Mouse (Mus musculus): ENCODE data around the gene Rdh9. TPM values are rescaled to one million over a fixed set of nuclear protein-coding genes. Genes with fewer than 3 reads are reported as not detected.

Rdh9 gene
- under 1 TPM in 1 of 2 experiments, not detected in 1; 0.49 TPM for total RNA-seq (2023)

DNA sequence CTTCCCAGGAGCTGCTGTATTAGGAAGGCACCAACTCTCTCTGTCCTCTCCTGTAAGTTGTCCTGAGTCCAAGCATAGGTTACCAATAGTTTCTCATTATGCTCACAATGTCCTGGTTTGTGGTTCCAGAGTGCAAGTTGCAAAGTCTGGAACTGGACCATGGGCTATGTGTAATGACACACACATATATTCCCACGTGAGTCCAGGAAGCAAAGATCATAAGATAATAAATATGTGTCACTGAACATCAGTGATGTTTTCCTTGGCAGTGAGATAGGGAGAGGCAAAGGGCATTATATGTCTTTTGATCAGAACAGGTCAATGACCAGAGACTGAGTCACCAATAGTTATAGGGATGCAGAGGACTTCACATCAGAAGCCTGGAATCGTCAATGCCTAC lies at the start of gene Rdh9:
Gene Rdh9, plus strand, starts transcription at position 376 of the 400 bp plus-strand sequence.

GRCm38 (mm10) chr10:127739083-127739660 lies 37.0 kb upstream of the Rdh9 start, which contains the start of gene Zbtb39:
Gene Zbtb39 (plus strand): TSS chr10:127739538.

GRCm38 (mm10) chr10:127751548-127751947 lies 24.6 kb upstream of the Rdh9 start, which contains the start of gene Gpr182:
Gene Gpr182 (minus strand): TSS chr10:127751732.

DNA sequence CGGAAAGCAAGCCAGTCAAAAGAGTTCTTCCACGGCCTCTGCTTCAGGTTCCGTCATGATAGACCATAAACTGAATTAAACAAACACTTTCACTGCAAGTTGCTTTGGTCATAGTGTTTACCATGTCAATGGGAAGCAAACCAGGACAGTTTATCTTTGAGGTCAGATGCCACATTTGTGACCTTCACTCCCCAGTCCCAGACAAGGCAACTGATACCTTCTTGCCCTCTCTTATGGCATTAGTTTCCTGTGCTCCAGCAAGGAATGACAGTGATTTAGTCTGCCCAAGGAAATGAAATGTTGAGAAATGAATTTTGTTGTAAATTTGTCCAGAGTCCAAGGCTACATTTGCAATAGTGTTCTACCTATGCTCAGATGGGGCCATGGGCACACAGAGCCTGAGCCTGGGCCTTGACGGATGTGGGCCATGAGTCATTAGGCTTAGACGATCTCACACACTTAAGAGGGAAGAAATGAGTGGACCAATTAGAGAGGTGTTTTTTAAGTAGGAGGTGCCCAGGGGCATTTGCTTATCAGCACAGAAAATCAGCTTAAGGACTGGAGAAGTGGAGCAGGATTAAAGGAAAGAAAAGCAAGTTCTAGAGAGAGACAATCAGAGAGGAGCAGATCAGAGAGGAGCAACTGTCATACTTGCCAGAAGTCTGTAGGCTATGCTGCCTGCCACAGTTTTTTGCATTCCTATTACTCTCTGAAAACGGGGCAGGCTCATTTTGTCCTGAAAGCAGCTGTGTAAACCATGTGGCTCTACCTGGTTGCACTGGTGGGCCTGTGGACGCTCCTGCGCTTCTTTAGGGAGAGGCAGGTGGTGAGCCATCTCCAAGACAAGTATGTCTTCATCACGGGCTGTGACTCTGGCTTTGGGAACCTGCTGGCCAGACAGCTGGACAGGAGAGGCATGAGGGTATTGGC lies 16.7 kb upstream of the Rdh9 start, which contains the start of the genes Rdh1 and Rdh16f1:
Gene Rdh1, plus strand, starts transcription at position 541 of the 930 bp plus-strand sequence.
Gene Rdh16f1, plus strand, starts transcription at position 607 of the 930 bp plus-strand sequence.

DNA sequence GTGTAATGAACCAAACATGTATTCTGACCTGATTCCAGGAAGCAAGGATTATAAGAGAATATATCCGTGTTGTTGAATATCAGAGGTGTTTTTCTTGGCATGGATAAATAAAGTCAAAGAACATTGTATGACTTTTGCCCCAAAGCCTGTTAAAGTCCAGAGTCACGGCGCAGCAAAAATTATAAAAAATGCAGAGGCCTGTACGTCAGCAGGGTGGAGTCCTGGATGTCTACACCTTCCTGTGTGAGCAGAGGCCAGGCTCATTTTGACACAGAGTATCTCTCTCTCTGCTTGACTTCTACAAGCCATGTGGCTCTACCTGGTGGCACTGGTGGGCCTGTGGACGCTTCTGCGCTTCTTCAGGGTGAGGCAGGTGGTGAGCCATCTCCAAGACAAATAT lies 24.7 kb downstream of the Rdh9 start, which contains the start of gene Rdh16:
Gene Rdh16, plus strand, starts transcription at position 262 of the 400 bp plus-strand sequence.

Other genes with a start within 250 kb of the Rdh9 start
- not detected for gene Nxph4, start 241.8 kb upstream of the Rdh9 start, total RNA-seq (2023)
- gene Lrp1, start 155.2 kb upstream of the Rdh9 start, total RNA-seq (2023), result 100 to 1,000 TPM in 1 of 2 experiments, 10 to 100 TPM in 1; 95.8 to 102 TPM
- gene Stat6, start 133.4 kb upstream of the Rdh9 start, total RNA-seq (2023), result 100 to 1,000 TPM; 185 to 200 TPM
- gene Nemp1, start 109.5 kb upstream of the Rdh9 start, total RNA-seq (2023), result 10 to 100 TPM; 13.0 to 13.2 TPM
- 1 to 10 TPM; 1.2 to 1.5 TPM for gene Nab2, start 107.8 kb upstream of the Rdh9 start, total RNA-seq (2023)
- gene Myo1a, start 71.2 kb upstream of the Rdh9 start, total RNA-seq (2023), result under 1 TPM; 0.51 to 0.94 TPM
- 1 to 10 TPM; 2.0 to 5.6 TPM for gene Tac2, start 51.9 kb upstream of the Rdh9 start, total RNA-seq (2023)
- gene Zbtb39, start 36.8 kb upstream of the Rdh9 start, total RNA-seq (2023), result 10 to 100 TPM; 14.4 to 17.2 TPM
- under 1 TPM in 1 of 2 experiments, not detected in 1; 0.22 TPM for gene Gpr182, start 24.7 kb upstream of the Rdh9 start, total RNA-seq (2023)
- gene Rdh1, start 16.7 kb upstream of the Rdh9 start, total RNA-seq (2023), result under 1 TPM; 0.20 to 0.33 TPM
- gene Rdh16f1, start 16.6 kb upstream of the Rdh9 start, total RNA-seq (2023), result under 1 TPM in 1 of 2 experiments, not detected in 1; 0.20 TPM
- under 1 TPM in 1 of 2 experiments, not detected in 1; 0.20 TPM for gene Rdh16, start 24.8 kb downstream of the Rdh9 start, total RNA-seq (2023)
- gene Rdh19, start 73.5 kb downstream of the Rdh9 start, total RNA-seq (2023), result not detected
- gene Rdh16f2, start 90.1 kb downstream of the Rdh9 start, total RNA-seq (2023), result not detected
- gene Rdh7, start 112.4 kb downstream of the Rdh9 start, total RNA-seq (2023), result not detected
- not detected for gene Sdr9c7, start 122.1 kb downstream of the Rdh9 start, total RNA-seq (2023)
- gene Hsd17b6, start 231.2 kb downstream of the Rdh9 start, total RNA-seq (2023), result not detected
- gene Prim1, start 238.8 kb downstream of the Rdh9 start, total RNA-seq (2023), result 10 to 100 TPM; 21.7 to 35.1 TPM